ENCODE assay signal across 8 mouse cellular contexts in genomic region chr7:133123999-133124700, GRCm38 (mm10). TPM values are rescaled to one million over a fixed set of nuclear protein-coding genes. Genes with fewer than 3 reads are reported as not detected.
DNase-seq lines count a peak whose midpoint lies in the region; ATAC-seq lines count a peak whose summit lies in the region.

Gene Ctbp2, minus strand, starts transcription at chr7:133124354.

- H3K36me3 ChIP-seq in lung, embryonic 15.5 days: no peaks in the 10 kb centered on the region

- peak; percentile 87 for DNase-seq in MN1 (ENCODE audit: low spot score)
- peak; percentile 76 for DNase-seq in cerebellum, adult 8-10 months
- peak; percentile 72 to 76 for DNase-seq in frontal cortex, postnatal 10 days (ENCODE audit: low spot score in 2 of 2)
- peak; percentile 61 for DNase-seq in layer of hippocampus, adult 9-11 months
- DNase-seq in thymus, postnatal 0 days (ENCODE audit: low spot score): peak; percentile 61

- H3K27me3 ChIP-seq in lung, embryonic 15.5 days: no peaks in the 10 kb centered on the region

- H3K4me3 ChIP-seq in lung, embryonic 15.5 days: peak within 1 kb of the TSS; percentile 94

- H3K9ac ChIP-seq in lung, embryonic 15.5 days: peak within 1 kb of the TSS; percentile 98

- peak within 1 kb of the TSS; percentile 99 for H3K27ac ChIP-seq in lung, embryonic 15.5 days

- ATAC-seq in hematopoietic stem cell, adult 5-6 weeks (replicated peaks in 1 of 2; ENCODE audit: insufficient read depth in 1 of 2, low FRiP score in 2 of 2, low TSS enrichment in 1 of 2, low read depth in 1 of 2, poor library complexity in 2 of 2, severe bottlenecking in 2 of 2): peak; percentile 76 to 84
- ATAC-seq in lung, embryonic 15.5 days (ENCODE audit: borderline replicate concordance, extremely low read depth, low FRiP score, low TSS enrichment): peak; percentile 82
- peak; percentile 65 for ATAC-seq in neutrophil, adult 5-6 weeks (ENCODE audit: extremely low read depth, insufficient number of reproducible peaks, low FRiP score, poor library complexity, severe bottlenecking)

- H3K9me3 ChIP-seq in lung, embryonic 15.5 days: no peaks in the 10 kb centered on the region

- H3K4me1 ChIP-seq in lung, embryonic 15.5 days: peaks cover 25% of the 10 kb centered on the region

- WGBS in lung, embryonic 15.5 days: under 1% methylated on average over 50 of the region's 59 CpGs

- H3K4me2 ChIP-seq in lung, embryonic 15.5 days: peak within 1 kb of the TSS; percentile 93

RNA-seq across cellular contexts. Expression of gene Ctbp2, which starts in this region (rescaled TPM):
- total RNA-seq in hematopoietic stem cell, adult 5-6 weeks (2017): 38.3 and 45.4 TPM in 2 replicates
- 91.6 and 94.8 TPM in 2 replicates for polyA plus RNA-seq in lung, embryonic 15.5 days (2015; fragmentation: Nextera tagmentation; extraction: Ambion mirVana)
- 10.6 and 13.8 TPM in 2 replicates for total RNA-seq in neutrophil, adult 5-6 weeks (2017)
- polyA plus RNA-seq in thymus, postnatal 0 days (2015; fragmentation: Nextera tagmentation; extraction: Ambion mirVana): 11.2 and 11.9 TPM in 2 replicates

Comparison
In these comparisons a context has a peak if more than half of its experiments do, and no peak if none do; other contexts are left out.
1. Peak in every context shown above with its lines: DNase-seq, ATAC-seq, H3K4me3 ChIP-seq and H3K27ac ChIP-seq.